Mouse (Mus musculus) cerebellum, adult 18-20 months (tissue): Measurements from ENCODE around the gene Bst2.
A peak's percentile ranks its signal among the peaks of the same experiment; 100 is the strongest.

Experiments
- DNase-seq, 2 experiments: peaks; one replicate each; pipeline ENCODE4 v3.0.0; 2021

Gene Bst2

GRCm38 (mm10) chr8:71537028-71537867 is at the start of gene Bst2:
Gene Bst2 (minus strand): TSS chr8:71537456.
- DNase-seq, result peak in 1 of 2 experiments; percentile 27

GRCm38 (mm10) chr8:71586891-71587290 is 49.6 kb upstream of the Bst2 start:
- no peak for DNase-seq

GRCm38 (mm10) chr8:71580201-71580600 is 42.9 kb upstream of the Bst2 start:
- no peak for DNase-seq

- no peak for DNase-seq
Observed at GRCm38 (mm10) chr8:71579476-71579875, 42.2 kb upstream of the Bst2 start.

- DNase-seq, result no peak
Observed at GRCm38 (mm10) chr8:71579009-71579408, 41.8 kb upstream of the Bst2 start.

- peak in 1 of 2 experiments; percentile 22 for DNase-seq
Observed at GRCm38 (mm10) chr8:71577856-71578387, 40.7 kb upstream of the Bst2 start.

GRCm38 (mm10) chr8:71575020-71575419 is 37.8 kb upstream of the Bst2 start:
- DNase-seq, result no peak

GRCm38 (mm10) chr8:71574426-71574825 is 37.2 kb upstream of the Bst2 start:
- DNase-seq, result peak in 1 of 2 experiments; percentile 26

GRCm38 (mm10) chr8:71572847-71573633 is 35.8 kb upstream of the Bst2 start:
- peak; percentile 64 to 69 for DNase-seq

GRCm38 (mm10) chr8:71572077-71572476 is 34.8 kb upstream of the Bst2 start:
- DNase-seq, result peak; percentile 31 to 36

- DNase-seq, result peak; percentile 96 to 98
Observed at GRCm38 (mm10) chr8:71570291-71570954, 33.2 kb upstream of the Bst2 start.

- DNase-seq, result peak; percentile 94 to 96
Observed at GRCm38 (mm10) chr8:71569366-71570290, 32.4 kb upstream of the Bst2 start.

- peak in 1 of 2 experiments; percentile 29 for DNase-seq
Observed at GRCm38 (mm10) chr8:71568941-71569340, 31.7 kb upstream of the Bst2 start.

- DNase-seq, result peak; percentile 61 to 64
Observed at GRCm38 (mm10) chr8:71568387-71568937, 31.2 kb upstream of the Bst2 start, which contains the start of gene Slc27a1. Gene Slc27a1 (plus strand): TSS chr8:71568882.

- no peak for DNase-seq
Observed at GRCm38 (mm10) chr8:71567587-71567986, 30.3 kb upstream of the Bst2 start.

GRCm38 (mm10) chr8:71566501-71566900 is 29.2 kb upstream of the Bst2 start, which contains the start of gene Nxnl1:
Gene Nxnl1 (minus strand): TSS chr8:71566601.
- DNase-seq, result no peak

GRCm38 (mm10) chr8:71563992-71564391 is 26.7 kb upstream of the Bst2 start:
- DNase-seq, result no peak

- DNase-seq, result peak; percentile 83 to 90
Observed at GRCm38 (mm10) chr8:71562751-71563150, 25.5 kb upstream of the Bst2 start.

GRCm38 (mm10) chr8:71561401-71561800 is 24.1 kb upstream of the Bst2 start:
- peak; percentile 49 to 73 for DNase-seq

- no peak for DNase-seq
Observed at GRCm38 (mm10) chr8:71560765-71561164, 23.5 kb upstream of the Bst2 start.

GRCm38 (mm10) chr8:71560071-71560470 is 22.8 kb upstream of the Bst2 start:
- no peak for DNase-seq
